Mouse (Mus musculus) left cerebral cortex, adult 2 months (tissue): ENCODE results near the gene Il18bp. TPM values are rescaled to one million over a fixed set of nuclear protein-coding genes. Genes with fewer than 3 reads are reported as not detected.

Experiments used
- DNase-seq, 2 experiments: peaks; one replicate each; pipeline ENCODE4 v3.0.0; 2021 to 2022; ENCODE audit warnings: low spot score in 2 of 2, mixed read lengths in 1 of 2; ENCODE audit errors: extremely low spot score in 1 of 2
- H3K27ac ChIP-seq: fragments of 200-600 bp; 2 replicates; pipeline ENCODE4 v1.8.1; 2022
- H3K4me3 ChIP-seq: fragments of 200-600 bp; 2 replicates; pipeline ENCODE4 v1.8.1; 2022
- CTCF ChIP-seq: fragments of 200-600 bp; IDR thresholded peaks from 2 replicates; pipeline ENCODE4 v1.8.1; 2022; ENCODE audit warnings: antibody characterized with exemption, mild to moderate bottlenecking, moderate library complexity
- intact Hi-C: fragments of 180-260 bp; cut with DNase I; formaldehyde crosslinking; loops from one replicate; pipeline ENCODE4 v1.15.1; 2025
- total RNA-seq, 2 experiments: library from RNA; stranded (reverse); gene quantifications; 2 replicates each; pipeline ENCODE4 v1.2.3; 2021

Il18bp gene
- total RNA-seq, 2 experiments from 2014 or later: 8.5 to 10.2 TPM

DNA sequence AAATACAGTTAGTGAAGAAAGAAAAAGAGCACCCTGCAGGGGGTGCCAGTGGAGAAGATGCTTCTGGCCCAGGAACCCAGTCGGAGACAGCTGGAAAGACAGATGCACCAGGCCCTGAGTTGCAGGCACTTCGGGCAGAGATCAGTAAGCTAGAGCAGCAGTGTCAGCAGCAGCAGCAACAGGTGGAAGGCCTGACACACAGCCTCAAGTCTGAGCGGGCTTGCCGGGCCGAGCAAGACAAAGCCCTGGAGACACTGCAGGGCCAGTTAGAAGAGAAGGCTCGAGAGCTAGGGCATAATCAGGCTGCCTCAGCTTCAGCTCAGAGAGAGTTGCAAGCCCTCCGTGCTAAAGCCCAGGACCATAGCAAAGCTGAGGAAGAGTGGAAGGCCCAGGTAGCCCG, 18.2 kb downstream of the Il18bp start:
- no peak for DNase-seq
- no peak overlapping the region for H3K4me3 ChIP-seq
- peak overlapping the region; percentile 12 for H3K27ac ChIP-seq
- intact Hi-C loops: loop anchor here (5.0 kb wide), 1 partner anchor 348 kb away; no protein-coding TSS in a partner anchor
- no peak for TF ChIP-seq CTCF

DNA sequence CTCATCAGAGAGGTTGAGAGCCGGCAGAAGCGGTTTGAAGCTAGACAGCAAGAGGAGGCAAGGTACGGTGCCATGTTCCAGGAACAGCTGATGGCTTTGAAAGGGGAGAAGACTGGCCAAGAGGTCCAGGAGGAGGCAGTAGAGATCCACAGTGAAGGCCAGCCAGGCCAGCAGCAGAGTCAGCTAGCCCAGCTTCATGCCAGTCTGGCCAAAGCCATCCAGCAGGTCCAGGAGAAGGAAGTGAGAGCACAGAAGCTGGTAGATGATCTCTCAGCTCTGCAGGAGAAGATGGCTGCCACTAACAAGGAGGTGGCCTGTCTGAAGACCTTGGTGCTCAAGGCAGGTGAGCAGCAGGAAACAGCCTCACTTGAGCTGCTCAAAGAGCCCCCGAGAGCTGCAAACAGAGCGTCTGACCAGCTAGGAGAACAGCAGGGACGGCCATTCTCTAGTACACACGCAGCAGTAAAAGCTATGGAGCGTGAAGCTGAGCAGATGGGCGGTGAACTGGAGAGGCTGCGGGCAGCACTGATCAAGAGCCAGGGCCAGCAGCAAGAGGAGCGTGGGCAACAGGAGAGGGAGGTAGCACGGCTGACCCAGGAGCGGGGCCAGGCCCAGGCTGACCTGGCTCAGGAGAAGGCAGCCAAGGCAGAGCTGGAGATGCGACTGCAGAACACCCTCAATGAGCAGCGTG, 18.9 kb downstream of the Il18bp start:
- intact Hi-C loops: loop anchor here (2.0 to 5.0 kb wide), 2 partner anchors 79 to 347 kb away; no protein-coding TSS in a partner anchor
- TF ChIP-seq CTCF: no peak; the same call in none of the 2 replicates
- H3K4me3 ChIP-seq: no peak overlapping the region
- no peak for DNase-seq
- H3K27ac ChIP-seq: peak overlapping the region; percentile 37

DNA sequence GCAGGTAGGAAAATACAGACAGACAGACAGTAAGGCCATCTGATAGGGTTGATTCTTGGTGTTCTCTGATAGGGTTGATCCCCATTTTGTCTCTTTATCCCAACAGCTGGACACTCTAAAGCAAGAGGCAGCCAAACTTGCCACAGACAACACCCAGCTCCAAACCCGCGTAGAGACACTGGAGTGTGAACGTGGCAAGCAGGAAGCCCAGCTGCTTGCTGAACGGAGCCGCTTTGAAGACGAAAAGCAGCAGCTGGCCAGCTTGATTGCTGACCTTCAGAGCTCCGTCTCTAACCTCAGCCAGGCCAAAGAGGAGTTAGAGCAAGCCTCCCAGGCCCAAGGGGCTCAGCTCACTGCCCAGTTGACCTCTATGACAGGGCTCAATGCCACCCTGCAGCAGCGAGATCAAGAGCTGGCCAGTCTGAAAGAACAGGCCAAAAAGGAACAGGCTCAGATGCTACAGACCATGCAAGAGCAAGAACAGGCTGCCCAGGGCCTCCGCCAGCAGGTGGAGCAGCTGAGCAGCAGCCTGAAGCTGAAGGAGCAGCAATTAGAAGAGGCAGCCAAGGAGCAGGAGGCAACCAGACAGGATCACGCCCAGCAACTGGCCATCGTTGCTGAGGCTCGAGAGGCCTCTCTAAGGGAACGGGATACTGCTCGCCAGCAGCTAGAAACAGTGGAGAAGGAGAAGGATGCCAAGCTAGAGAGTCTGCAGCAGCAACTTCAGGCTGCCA, 20.1 kb downstream of the Il18bp start:
- peak; percentile 82 to 88 for DNase-seq
- Histone ChIP-seq H3K4me3 (no peak overlapping the region), H3K27ac (peak overlapping the region; percentile 33; the same call in 1 of the 2 replicates)
- intact Hi-C loops: loop anchor here (2.0 kb wide), 1 partner anchor 80 kb away; no protein-coding TSS in a partner anchor
- TF ChIP-seq CTCF: peak; percentile 99

DNA sequence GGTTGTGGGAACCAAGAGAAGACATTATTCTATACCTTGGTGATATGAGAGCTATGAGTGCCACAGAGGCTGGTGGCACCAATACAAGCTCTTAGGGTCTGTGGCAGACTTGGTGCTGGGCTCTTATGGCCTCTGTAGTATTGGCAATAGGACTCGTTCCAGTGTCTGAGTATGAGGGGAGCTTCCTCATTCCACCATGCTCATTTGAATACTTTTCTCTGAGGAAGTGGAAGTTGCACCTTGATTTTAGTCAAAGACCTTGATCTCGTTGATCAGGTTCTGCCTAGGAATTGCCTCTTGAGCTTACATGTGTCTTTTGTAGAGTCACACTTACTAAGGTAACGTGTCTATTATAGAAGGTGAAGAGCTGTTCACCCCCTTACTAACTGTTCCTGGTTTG, 24.2 kb downstream of the Il18bp start:
- H3K27ac ChIP-seq: no peak overlapping the region
- no peak for TF ChIP-seq CTCF
- intact Hi-C loops: no loop called here
- no peak overlapping the region for H3K4me3 ChIP-seq
- DNase-seq: no peak

DNA sequence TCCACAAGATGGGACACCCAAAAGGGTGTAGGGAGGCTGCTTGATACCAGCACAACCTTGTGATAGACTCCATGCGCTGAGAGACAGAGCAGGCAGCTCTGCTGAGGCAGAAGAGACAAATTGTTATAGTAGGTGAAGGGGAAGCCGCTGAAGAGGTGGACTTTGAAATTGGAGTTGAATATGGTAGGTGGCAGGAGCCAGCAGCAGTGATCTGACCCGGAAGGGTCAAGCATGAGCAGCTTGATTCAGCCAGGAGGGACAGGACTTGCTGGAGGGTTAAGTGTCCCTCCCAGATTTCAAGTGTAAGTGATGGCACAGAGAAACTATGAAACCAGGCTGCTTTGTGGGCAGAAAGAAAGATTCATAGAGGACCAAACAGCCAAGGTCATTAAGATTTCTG, 33.4 kb downstream of the Il18bp start:
- intact Hi-C loops: no loop called here
- no peak overlapping the region for H3K27ac ChIP-seq
- H3K4me3 ChIP-seq: no peak overlapping the region
- no peak for TF ChIP-seq CTCF
- DNase-seq: no peak

DNA sequence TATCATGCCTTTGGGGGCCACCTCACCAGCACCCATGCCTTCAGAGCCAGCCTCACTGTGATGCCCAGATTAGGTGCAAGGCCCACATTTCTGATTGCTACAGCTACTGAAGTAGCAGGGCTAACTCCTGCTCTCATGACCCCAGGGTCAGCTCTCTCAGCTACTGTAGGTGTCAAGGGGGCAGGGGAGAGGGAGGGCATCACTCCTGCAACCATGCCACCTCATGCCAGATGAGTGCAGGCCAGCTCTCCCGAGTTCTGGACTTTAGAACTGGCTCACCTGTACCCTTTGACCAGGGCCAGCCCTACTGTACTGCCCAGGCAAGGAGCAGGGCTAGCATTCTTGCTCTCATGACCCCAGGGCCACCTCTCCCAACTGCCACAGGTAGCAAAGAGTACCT, 35.8 kb downstream of the Il18bp start:
- intact Hi-C loops: no loop called here
- no peak for DNase-seq

DNA sequence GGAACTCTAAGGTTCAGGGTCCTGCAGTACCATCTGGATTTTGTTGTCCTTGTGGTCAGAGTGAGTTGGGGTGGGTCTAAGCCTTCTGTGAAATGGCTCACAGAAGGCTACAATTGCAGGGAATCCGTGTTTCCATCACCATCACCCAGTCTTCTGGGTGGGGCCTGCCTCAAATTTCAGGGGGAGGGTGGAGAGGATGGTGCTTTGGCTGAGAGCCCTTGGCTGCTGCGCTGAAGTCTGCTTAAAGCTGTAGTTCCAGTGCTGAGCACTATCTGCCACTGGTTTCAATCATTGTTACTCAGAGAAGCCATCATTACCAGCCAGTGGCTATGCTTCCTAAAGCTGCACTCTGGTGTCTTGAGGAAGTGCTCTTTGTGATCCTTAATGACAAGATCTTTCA, 44.0 kb downstream of the Il18bp start:
- Histone ChIP-seq H3K27ac (peak overlapping the region; percentile 24), H3K4me3 (no peak overlapping the region)
- intact Hi-C loops: loop anchor here (5.0 kb wide), 2 partner anchors 57 to 1337 kb away; no protein-coding TSS in a partner anchor
- no peak for DNase-seq
- no peak; the same call in 1 of the 2 replicates for TF ChIP-seq CTCF

More for the DNA sequence above, 35.8 kb downstream of the Il18bp start:
- TF ChIP-seq CTCF: no peak
- H3K27ac ChIP-seq: no peak overlapping the region
- H3K4me3 ChIP-seq: no peak overlapping the region

DNA sequence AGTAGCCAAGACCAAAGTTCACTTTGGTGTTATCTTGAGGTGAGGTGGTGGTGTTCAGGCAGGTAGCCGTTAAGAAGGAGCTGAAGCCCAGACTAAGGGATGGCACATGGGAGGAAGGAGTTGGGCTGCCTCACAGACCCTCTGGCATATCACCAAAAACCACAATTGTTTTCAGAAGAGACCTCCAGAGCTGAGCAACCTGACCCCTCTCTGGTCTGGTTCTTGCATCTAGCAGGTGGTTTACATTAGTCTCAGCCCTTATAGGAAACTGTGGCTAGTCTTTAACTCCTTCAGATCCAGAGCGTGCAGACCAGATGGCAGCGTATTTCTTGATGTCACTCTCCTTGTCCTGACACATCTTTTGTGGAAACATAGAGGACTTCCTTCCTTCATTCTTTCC, 44.8 kb downstream of the Il18bp start:
- intact Hi-C loops: loop anchor here (5.0 kb wide), 2 partner anchors 56 to 1336 kb away; no protein-coding TSS in a partner anchor
- no peak overlapping the region for H3K4me3 ChIP-seq

DNA sequence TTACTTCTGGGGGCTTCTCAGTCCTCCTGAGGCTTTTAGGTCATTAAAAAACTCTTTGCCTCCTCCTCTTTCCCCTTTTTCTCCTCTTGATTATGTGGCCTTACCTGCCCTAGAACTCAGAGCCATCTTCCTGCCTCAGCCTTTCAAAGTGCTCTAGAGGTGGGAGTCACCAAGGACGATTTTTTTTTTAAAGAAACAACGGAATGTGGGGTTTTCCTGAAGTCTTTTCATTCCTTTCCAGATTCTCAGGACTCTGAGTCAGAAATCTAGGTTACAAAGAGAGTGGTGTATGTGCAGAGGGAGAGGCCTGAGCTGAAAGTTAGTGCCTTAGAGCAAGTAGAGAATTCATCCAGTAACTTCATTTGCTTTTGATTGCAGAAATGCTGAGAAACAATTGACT, 46.8 kb downstream of the Il18bp start:
- TF ChIP-seq CTCF: no peak
- peak overlapping the region; percentile 91 for H3K4me3 ChIP-seq
- intact Hi-C loops: loop anchor here (2.0 to 5.0 kb wide), 3 partner anchors 37 to 1334 kb away; partner anchors contain the start of gene Numa1

More for the DNA sequence above, 44.8 kb downstream of the Il18bp start:
- TF ChIP-seq CTCF: no peak
- no peak overlapping the region for H3K27ac ChIP-seq
- no peak for DNase-seq

DNA sequence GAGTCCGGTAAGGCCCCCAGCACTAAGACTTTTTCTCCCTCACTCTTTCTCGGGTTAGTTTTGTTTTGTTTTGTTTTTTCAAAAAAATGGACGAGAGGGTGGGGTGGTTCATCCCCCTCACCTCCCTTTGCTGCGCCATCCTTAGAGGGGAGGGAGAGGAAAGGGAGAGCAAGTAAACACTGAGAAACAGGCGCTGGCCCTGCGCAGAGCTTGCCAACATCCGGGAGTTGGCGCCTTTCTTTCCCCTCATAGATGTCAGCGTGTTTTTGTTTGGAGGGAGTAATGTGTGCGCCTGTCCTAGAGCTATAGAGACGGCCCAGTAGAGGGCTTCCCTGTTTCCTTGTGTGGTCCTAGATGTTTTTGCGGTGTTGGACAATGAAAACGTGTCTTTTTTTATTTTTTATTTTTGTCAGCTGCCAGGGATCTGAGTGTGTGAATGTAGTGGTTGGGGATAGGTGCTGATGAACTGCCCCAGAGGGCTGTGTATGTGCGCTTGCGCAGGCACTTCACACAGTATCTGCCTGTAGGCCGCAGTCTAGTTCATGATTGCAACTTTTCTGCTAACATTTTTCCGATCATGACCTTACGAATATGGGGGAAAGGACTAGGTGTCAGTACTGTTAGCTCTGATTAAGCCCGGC, 47.5 kb downstream of the Il18bp start:
- intact Hi-C loops: loop anchor here (1.0 to 5.0 kb wide), 4 partner anchors 30 to 1334 kb away; partner anchors contain the start of gene Numa1
- Histone ChIP-seq H3K4me3 (peak overlapping the region; percentile 91), H3K27ac (peak overlapping the region; percentile 98)
- TF ChIP-seq CTCF: no peak; the same call in none of the 2 replicates
- DNase-seq: peak; percentile 71 to 72

More for the DNA sequence above, 46.8 kb downstream of the Il18bp start:
- H3K27ac ChIP-seq: peak overlapping the region; percentile 98
- no peak for DNase-seq

DNA sequence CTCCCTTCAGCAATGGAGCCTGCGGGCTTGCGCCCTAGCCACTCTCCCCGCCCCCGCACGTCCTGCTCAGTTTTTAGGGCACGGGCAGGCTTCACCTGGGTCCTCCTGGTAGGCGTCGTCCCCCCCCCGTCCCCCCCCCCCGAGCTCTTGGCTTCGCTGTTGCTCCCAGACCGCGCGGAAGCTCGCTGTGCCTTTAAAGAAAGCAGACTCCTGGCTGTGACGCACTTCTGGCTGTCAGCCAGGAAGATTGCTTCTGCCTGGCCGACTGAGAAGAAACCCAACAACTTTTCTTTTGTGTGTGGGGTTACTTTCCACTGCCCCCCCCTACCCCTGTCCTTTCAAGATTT, 48.1 kb downstream of the Il18bp start:
- intact Hi-C loops: loop anchor here (1.0 to 5.0 kb wide), 4 partner anchors 31 to 1333 kb away; partner anchors contain the start of gene Numa1
- Histone ChIP-seq H3K4me3 (peak overlapping the region; percentile 91), H3K27ac (peak overlapping the region; percentile 98)
- peak; percentile 81 to 82 for DNase-seq
- no peak for TF ChIP-seq CTCF
